Mouse (Mus musculus): ENCODE results near the gene Dot1l. TPM values are rescaled to one million over a fixed set of nuclear protein-coding genes. Genes with fewer than 3 reads are reported as not detected.
A peak's percentile ranks its signal among the peaks of the same experiment; 100 is the strongest.

Gene Dot1l
- polyA plus RNA-seq (2015; fragmentation: Nextera tagmentation; extraction: Ambion mirVana): 13.2 and 16.9 TPM in 2 replicates

GRCm38 (mm10) chr10:80754594-80755290 lies at the start of gene Dot1l:
Dot1l (plus strand) TSS chr10:80755206.
- peak; percentile 94 for ATAC-seq

GRCm38 (mm10) chr10:80705479-80705878 lies 49.5 kb upstream of the Dot1l start:
- H3K27ac ChIP-seq (ENCODE audit: low read depth, low read length): no peak overlapping the region
- H3K9me3 ChIP-seq (ENCODE audit: control insufficient read depth, low read length): no peaks in the 10 kb centered on the region
- ATAC-seq: no peak
- H3K4me2 ChIP-seq (ENCODE audit: low read length): no peak overlapping the region
- H3K4me3 ChIP-seq (ENCODE audit: low read length): no peak overlapping the region
- peaks cover 30% of the 10 kb centered on the region for H3K36me3 ChIP-seq (ENCODE audit: control insufficient read depth, insufficient read depth, low read length)
- H3K27me3 ChIP-seq (replicated peaks; ENCODE audit: control insufficient read depth, insufficient read depth, low read length): no peaks in the 10 kb centered on the region
- peaks cover 22% of the 10 kb centered on the region for H3K4me1 ChIP-seq (ENCODE audit: control insufficient read depth, insufficient read depth, low read depth, low read length)
- 83% methylated on average over 3 of the region's 3 CpGs for WGBS
- H3K9ac ChIP-seq (ENCODE audit: low read depth, low read length): no peak overlapping the region

More at GRCm38 (mm10) chr10:80754594-80755290, at the start of gene Dot1l:
- peak within 1 kb of the TSS; percentile 82 for H3K4me3 ChIP-seq (ENCODE audit: low read length)
- no peaks in the 10 kb centered on the region for H3K36me3 ChIP-seq (ENCODE audit: control insufficient read depth, insufficient read depth, low read length)
- no peaks in the 10 kb centered on the region for H3K9me3 ChIP-seq (ENCODE audit: control insufficient read depth, low read length)
- H3K4me2 ChIP-seq (ENCODE audit: low read length): peak within 1 kb of the TSS; percentile 65
- H3K4me1 ChIP-seq (ENCODE audit: control insufficient read depth, insufficient read depth, low read depth, low read length): peaks cover 35% of the 10 kb centered on the region
- H3K27me3 ChIP-seq (replicated peaks; ENCODE audit: control insufficient read depth, insufficient read depth, low read length): no peaks in the 10 kb centered on the region
- peak within 1 kb of the TSS; percentile 81 for H3K9ac ChIP-seq (ENCODE audit: low read depth, low read length)
- H3K27ac ChIP-seq (ENCODE audit: low read depth, low read length): peak within 1 kb of the TSS; percentile 86
- 1% methylated on average over 42 of the region's 57 CpGs for WGBS

GRCm38 (mm10) chr10:80710834-80711233 lies 44.2 kb upstream of the Dot1l start:
- Histone ChIP-seq H3K27me3 (replicated peaks; ENCODE audit: control insufficient read depth, insufficient read depth, low read length) (no peaks in the 10 kb centered on the region), H3K4me1 (ENCODE audit: control insufficient read depth, insufficient read depth, low read depth, low read length) (no peaks in the 10 kb centered on the region), H3K27ac (ENCODE audit: low read depth, low read length) (no peak overlapping the region), H3K4me2 (ENCODE audit: low read length) (no peak overlapping the region), H3K36me3 (ENCODE audit: control insufficient read depth, insufficient read depth, low read length) (peaks cover 77% of the 10 kb centered on the region), H3K9ac (ENCODE audit: low read depth, low read length) (no peak overlapping the region), H3K4me3 (ENCODE audit: low read length) (no peak overlapping the region), H3K9me3 (ENCODE audit: control insufficient read depth, low read length) (no peaks in the 10 kb centered on the region)
- no peak for ATAC-seq
- 91% methylated on average over 3 of the region's 3 CpGs for WGBS

- H3K9me3 ChIP-seq (ENCODE audit: control insufficient read depth, low read length): no peaks in the 10 kb centered on the region
These were observed 37.7 kb upstream of the Dot1l start for GRCm38 (mm10) chr10:80717281-80717680.

GRCm38 (mm10) chr10:80727369-80728127 lies 27.5 kb upstream of the Dot1l start:
- Histone ChIP-seq H3K9me3 (ENCODE audit: control insufficient read depth, low read length) (no peaks in the 10 kb centered on the region), H3K4me1 (ENCODE audit: control insufficient read depth, insufficient read depth, low read depth, low read length) (no peaks in the 10 kb centered on the region), H3K27me3 (replicated peaks; ENCODE audit: control insufficient read depth, insufficient read depth, low read length) (no peaks in the 10 kb centered on the region), H3K27ac (ENCODE audit: low read depth, low read length) (no peak overlapping the region), H3K4me2 (ENCODE audit: low read length) (no peak overlapping the region), H3K4me3 (ENCODE audit: low read length) (no peak overlapping the region), H3K36me3 (ENCODE audit: control insufficient read depth, insufficient read depth, low read length) (peaks cover 62% of the 10 kb centered on the region), H3K9ac (ENCODE audit: low read depth, low read length) (no peak overlapping the region)
- 80% methylated on average over 5 of the region's 5 CpGs for WGBS
- no peak for ATAC-seq

More at GRCm38 (mm10) chr10:80717281-80717680, 37.7 kb upstream of the Dot1l start:
- Histone ChIP-seq H3K4me2 (ENCODE audit: low read length) (no peak overlapping the region), H3K9ac (ENCODE audit: low read depth, low read length) (no peak overlapping the region), H3K27me3 (replicated peaks; ENCODE audit: control insufficient read depth, insufficient read depth, low read length) (no peaks in the 10 kb centered on the region), H3K4me3 (ENCODE audit: low read length) (no peak overlapping the region), H3K4me1 (ENCODE audit: control insufficient read depth, insufficient read depth, low read depth, low read length) (no peaks in the 10 kb centered on the region), H3K36me3 (ENCODE audit: control insufficient read depth, insufficient read depth, low read length) (peaks cover 86% of the 10 kb centered on the region), H3K27ac (ENCODE audit: low read depth, low read length) (no peak overlapping the region)
- WGBS: 79% methylated on average over 1 of the region's 1 CpGs
- no peak for ATAC-seq

- peaks cover 5% of the 10 kb centered on the region for H3K4me1 ChIP-seq (ENCODE audit: control insufficient read depth, insufficient read depth, low read depth, low read length)
- H3K9me3 ChIP-seq (ENCODE audit: control insufficient read depth, low read length): no peaks in the 10 kb centered on the region
- no peaks in the 10 kb centered on the region for H3K27me3 ChIP-seq (replicated peaks; ENCODE audit: control insufficient read depth, insufficient read depth, low read length)
- no peak for ATAC-seq
- 90% methylated on average over 6 of the region's 6 CpGs for WGBS
- H3K36me3 ChIP-seq (ENCODE audit: control insufficient read depth, insufficient read depth, low read length): peaks cover 35% of the 10 kb centered on the region
- H3K9ac ChIP-seq (ENCODE audit: low read depth, low read length): no peak overlapping the region
- H3K4me3 ChIP-seq (ENCODE audit: low read length): no peak overlapping the region
- H3K4me2 ChIP-seq (ENCODE audit: low read length): no peak overlapping the region
- no peak overlapping the region for H3K27ac ChIP-seq (ENCODE audit: low read depth, low read length)
These were observed 22.4 kb upstream of the Dot1l start for GRCm38 (mm10) chr10:80732611-80733101.

GRCm38 (mm10) chr10:80736731-80737130 lies 18.3 kb upstream of the Dot1l start:
- Histone ChIP-seq H3K4me2 (ENCODE audit: low read length) (no peak overlapping the region), H3K27me3 (replicated peaks; ENCODE audit: control insufficient read depth, insufficient read depth, low read length) (no peaks in the 10 kb centered on the region), H3K9ac (ENCODE audit: low read depth, low read length) (no peak overlapping the region), H3K36me3 (ENCODE audit: control insufficient read depth, insufficient read depth, low read length) (peaks cover 5% of the 10 kb centered on the region), H3K9me3 (ENCODE audit: control insufficient read depth, low read length) (no peaks in the 10 kb centered on the region), H3K4me3 (ENCODE audit: low read length) (no peak overlapping the region), H3K4me1 (ENCODE audit: control insufficient read depth, insufficient read depth, low read depth, low read length) (peaks cover 30% of the 10 kb centered on the region), H3K27ac (ENCODE audit: low read depth, low read length) (no peak overlapping the region)
- no peak for ATAC-seq
- WGBS: 65% methylated on average over 5 of the region's 5 CpGs

GRCm38 (mm10) chr10:80738657-80739056 lies 16.3 kb upstream of the Dot1l start:
- no peaks in the 10 kb centered on the region for H3K9me3 ChIP-seq (ENCODE audit: control insufficient read depth, low read length)
- H3K4me2 ChIP-seq (ENCODE audit: low read length): no peak overlapping the region
- H3K4me3 ChIP-seq (ENCODE audit: low read length): no peak overlapping the region
- no peak overlapping the region for H3K9ac ChIP-seq (ENCODE audit: low read depth, low read length)
- H3K36me3 ChIP-seq (ENCODE audit: control insufficient read depth, insufficient read depth, low read length): no peaks in the 10 kb centered on the region
- no peak for ATAC-seq
- WGBS: 43% methylated on average over 1 of the region's 1 CpGs
- peaks cover 34% of the 10 kb centered on the region for H3K4me1 ChIP-seq (ENCODE audit: control insufficient read depth, insufficient read depth, low read depth, low read length)
- no peaks in the 10 kb centered on the region for H3K27me3 ChIP-seq (replicated peaks; ENCODE audit: control insufficient read depth, insufficient read depth, low read length)
- no peak overlapping the region for H3K27ac ChIP-seq (ENCODE audit: low read depth, low read length)

- H3K36me3 ChIP-seq (ENCODE audit: control insufficient read depth, insufficient read depth, low read length): no peaks in the 10 kb centered on the region
- H3K9ac ChIP-seq (ENCODE audit: low read depth, low read length): peak overlapping the region; percentile 94
- ATAC-seq: no peak
- 31% methylated on average over 5 of the region's 5 CpGs for WGBS
- no peaks in the 10 kb centered on the region for H3K27me3 ChIP-seq (replicated peaks; ENCODE audit: control insufficient read depth, insufficient read depth, low read length)
- H3K4me3 ChIP-seq (ENCODE audit: low read length): peak overlapping the region; percentile 78
- H3K4me2 ChIP-seq (ENCODE audit: low read length): peak overlapping the region; percentile 92
- no peak overlapping the region for H3K27ac ChIP-seq (ENCODE audit: low read depth, low read length)
- H3K4me1 ChIP-seq (ENCODE audit: control insufficient read depth, insufficient read depth, low read depth, low read length): peaks cover 34% of the 10 kb centered on the region
- no peaks in the 10 kb centered on the region for H3K9me3 ChIP-seq (ENCODE audit: control insufficient read depth, low read length)
These were observed 13.9 kb upstream of the Dot1l start for GRCm38 (mm10) chr10:80741146-80741545.
